Mouse (Mus musculus) layer of hippocampus, adult 2 months (tissue): ENCODE results near the gene Ddb1. TPM values are rescaled to one million over a fixed set of nuclear protein-coding genes. Genes with fewer than 3 reads are reported as not detected.

Experiments
- DNase-seq, 2 experiments: peaks; one replicate each; pipeline ENCODE4 v3.0.0; 2022; ENCODE audit warnings: low spot score in 2 of 2
- H3K27ac ChIP-seq: fragments of 200-600 bp; 2 replicates; pipeline ENCODE4 v1.8.1; 2022
- H3K4me3 ChIP-seq: fragments of 200-600 bp; 2 replicates; pipeline ENCODE4 v1.8.1; 2022; ENCODE audit warnings: mild to moderate bottlenecking
- CTCF ChIP-seq: fragments of 200-600 bp; conservative IDR thresholded peaks from 2 replicates; pipeline ENCODE4 v1.8.1; 2022; ENCODE audit warnings: antibody characterized with exemption, mild to moderate bottlenecking, moderate library complexity
- total RNA-seq, 2 experiments: library from RNA; stranded (reverse); gene quantifications; 2 replicates each; pipeline ENCODE4 v1.2.3; 2021

Gene Ddb1
- total RNA-seq, 2 experiments from 2014 or later, result 194 to 210 TPM

DNA sequence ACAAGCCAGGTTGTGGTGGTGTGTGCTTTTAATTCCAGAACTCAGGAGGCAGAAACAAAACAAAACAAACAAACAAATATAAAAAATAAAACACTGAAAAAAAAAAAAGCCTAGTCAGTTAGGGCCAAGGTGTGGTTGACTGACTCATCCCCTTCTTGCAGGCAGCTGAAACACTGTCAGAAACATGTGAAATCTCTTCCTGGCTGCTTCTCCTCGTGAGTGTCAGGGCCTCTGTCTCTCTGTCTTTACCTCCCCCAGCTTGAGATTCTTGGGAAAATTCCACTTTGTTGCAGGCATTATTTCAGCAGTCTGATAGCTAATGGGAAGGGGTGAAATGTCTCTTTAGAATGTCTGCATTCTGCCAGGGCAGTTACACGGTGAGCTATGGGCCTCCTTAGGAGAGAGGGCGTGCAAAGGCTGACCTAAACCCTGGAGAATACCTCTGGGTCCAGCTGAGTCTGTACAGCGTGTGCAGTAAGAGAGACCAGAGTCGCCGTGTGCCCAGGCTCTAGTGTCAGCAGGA lies 2.8 kb upstream of the Ddb1 start:
- Histone ChIP-seq H3K27ac (peak overlapping the region; percentile 85), H3K4me3 (peak overlapping the region; percentile 46)
- DNase-seq, result no peak
- no peak for TF ChIP-seq CTCF

DNA sequence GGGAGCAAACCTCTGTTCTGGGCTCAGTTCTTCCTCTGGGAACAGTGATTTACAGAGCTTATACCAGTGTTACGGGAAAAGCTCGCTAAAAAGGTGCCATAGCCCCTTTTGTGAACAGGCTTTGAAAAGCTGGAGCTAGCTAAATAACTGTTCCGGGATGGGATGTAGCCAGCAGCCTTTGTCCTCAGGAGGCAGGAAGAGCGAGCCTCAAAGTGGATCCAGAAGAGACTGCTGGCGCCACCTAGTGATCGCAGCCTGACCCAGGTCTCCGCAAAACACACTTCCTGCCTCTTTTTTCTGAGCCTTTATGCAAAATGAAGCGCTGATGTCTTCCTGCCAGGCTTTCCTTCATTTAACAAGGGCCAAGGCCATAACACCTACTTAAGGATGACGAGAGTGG lies 2.3 kb upstream of the Ddb1 start:
- Histone ChIP-seq H3K27ac (peak overlapping the region; percentile 85), H3K4me3 (peak overlapping the region; percentile 46)
- peak; percentile 97 for TF ChIP-seq CTCF
- DNase-seq, result peak; percentile 86 to 87

DNA sequence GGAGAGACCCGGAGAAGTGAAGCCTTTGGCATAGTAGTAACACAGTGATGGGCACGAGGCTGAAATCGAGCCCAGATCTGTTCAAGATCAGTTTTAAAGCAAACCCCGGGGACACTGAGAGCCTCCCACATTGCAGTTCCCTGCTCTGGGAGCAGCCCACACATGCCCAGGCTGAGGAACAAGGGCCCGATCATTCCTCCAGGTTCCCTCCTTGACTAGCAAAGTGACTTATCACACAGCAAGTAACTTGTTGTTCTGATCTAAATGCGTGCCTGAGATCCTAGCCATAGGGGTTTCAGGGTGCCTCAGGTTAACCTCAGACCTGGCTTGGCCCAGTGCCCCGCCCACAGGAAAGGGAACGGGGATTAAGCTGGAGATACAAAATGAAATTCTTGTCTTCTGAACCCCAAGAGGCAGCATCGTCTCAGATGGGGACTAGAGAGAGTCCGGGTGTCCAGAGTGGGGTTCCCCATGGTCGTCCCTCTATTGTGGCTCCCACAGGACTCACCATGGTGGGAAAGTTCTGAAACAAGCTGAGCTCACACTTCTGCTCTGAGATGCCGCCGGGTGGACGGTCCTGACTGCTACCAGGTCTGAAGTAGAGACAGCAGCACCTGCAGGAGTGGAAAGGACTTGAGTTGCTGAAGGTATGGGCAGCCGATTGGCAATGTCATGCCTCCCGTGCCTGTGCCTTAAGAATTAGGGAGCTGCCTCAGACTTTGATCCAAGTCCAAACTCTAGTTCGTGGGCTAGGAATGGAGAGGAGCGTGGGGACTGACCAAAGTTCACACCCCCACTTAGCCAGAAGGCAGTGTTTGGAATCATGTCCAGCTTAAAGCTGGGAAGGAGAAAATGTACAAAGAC lies 1.2 kb upstream of the Ddb1 start:
- TF ChIP-seq CTCF, result no peak
- H3K4me3 ChIP-seq, result no peak overlapping the region
- peak in 1 of 2 experiments; percentile 14 for DNase-seq
- peak overlapping the region; percentile 98 for H3K27ac ChIP-seq

DNA sequence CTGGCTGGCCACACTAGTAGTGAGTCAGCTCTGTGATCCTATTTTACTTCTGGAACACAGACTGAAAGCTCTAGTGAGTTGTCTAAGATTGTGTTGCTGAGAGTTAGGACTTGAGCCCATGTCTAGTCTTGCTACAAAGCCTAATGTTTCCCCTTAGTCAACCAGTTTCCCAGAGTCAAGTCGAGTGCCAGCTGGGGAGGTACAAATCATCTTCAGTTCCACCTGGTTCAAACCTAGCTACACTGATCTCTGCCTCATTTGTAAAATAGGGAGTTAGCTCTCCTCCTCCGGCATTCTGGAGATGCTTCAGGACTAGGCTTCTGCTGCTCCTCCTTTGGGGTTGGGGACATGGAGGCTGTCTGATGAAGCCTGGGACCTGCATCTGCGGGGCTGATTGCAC lies 593 bp upstream of the Ddb1 start:
- DNase-seq, result no peak
- peak overlapping the region; percentile 98 for H3K27ac ChIP-seq
- H3K4me3 ChIP-seq, result peak overlapping the region; percentile 96
- TF ChIP-seq CTCF, result no peak

DNA sequence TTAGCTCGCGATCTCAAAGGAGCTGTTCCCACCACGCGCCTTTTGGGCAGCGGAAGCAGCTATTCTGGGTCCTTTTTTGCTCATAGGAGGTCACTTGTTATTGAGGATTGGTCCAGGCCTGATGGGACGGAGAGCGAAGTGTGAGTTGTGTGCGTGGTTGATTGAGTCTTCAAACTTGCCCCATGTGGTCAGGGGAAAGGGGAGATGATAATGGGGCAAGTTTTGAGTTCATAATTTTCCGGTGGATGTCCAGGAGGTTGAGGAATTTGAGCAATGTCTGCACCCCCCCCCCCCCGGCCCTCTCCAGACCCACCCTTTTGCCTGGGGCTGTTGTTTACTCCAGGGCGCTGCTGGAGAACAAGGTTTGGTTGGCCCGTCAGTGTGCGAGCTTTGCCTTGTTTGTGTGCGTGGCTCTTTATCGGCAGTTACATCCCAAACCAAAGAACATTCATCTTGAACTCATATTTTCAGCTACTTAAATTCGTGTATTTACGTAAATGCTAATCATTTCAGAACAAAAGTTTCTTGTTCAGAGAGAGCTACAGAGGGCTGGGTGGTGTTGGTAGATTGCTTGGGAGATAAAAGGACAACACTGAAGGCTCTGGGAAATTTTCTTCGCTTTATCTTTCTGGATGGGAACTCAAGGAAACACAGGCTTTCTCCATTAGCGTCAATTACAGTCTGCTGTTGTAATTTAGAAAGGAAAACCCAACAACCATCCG lies 935 bp downstream of the Ddb1 start:
- peak overlapping the region; percentile 98 for H3K27ac ChIP-seq
- no peak for TF ChIP-seq CTCF
- DNase-seq, result no peak

DNA sequence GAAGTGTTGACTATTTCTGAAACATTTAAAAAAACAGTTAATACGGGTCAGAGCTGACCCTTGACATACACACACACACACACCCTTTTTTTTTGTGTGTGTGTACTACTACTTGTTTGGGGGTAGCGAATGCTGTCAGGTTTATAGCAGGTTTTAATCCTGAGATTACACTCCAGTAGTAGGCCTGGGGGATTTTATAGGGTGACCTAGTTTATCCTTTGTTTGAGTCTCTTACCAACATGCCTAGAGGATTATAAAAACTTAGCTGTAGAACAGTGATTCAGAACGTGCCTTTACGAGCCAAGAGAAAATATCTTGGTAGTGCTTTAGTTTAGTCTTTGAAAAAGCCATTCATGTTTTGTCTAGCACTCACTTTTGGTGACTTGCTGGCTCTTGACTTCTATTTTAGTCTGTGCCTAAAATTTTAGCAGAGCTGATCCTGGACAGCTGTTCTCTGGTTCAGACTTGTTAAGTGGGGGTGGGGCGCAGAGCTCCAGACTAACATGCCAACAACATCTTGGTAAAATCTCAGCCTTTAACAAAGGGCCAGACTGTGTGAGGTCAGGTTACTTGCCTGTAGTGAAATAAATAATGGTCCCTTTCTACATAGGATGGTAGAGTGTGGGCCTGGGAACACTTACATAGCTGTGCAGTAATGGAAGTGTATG lies 3.6 kb downstream of the Ddb1 start:
- TF ChIP-seq CTCF, result no peak
- no peak for DNase-seq
- Histone ChIP-seq H3K4me3 (no peak overlapping the region), H3K27ac (no peak overlapping the region)

More for the DNA sequence above, 935 bp downstream of the Ddb1 start:
- H3K4me3 ChIP-seq, result peak overlapping the region; percentile 96

DNA sequence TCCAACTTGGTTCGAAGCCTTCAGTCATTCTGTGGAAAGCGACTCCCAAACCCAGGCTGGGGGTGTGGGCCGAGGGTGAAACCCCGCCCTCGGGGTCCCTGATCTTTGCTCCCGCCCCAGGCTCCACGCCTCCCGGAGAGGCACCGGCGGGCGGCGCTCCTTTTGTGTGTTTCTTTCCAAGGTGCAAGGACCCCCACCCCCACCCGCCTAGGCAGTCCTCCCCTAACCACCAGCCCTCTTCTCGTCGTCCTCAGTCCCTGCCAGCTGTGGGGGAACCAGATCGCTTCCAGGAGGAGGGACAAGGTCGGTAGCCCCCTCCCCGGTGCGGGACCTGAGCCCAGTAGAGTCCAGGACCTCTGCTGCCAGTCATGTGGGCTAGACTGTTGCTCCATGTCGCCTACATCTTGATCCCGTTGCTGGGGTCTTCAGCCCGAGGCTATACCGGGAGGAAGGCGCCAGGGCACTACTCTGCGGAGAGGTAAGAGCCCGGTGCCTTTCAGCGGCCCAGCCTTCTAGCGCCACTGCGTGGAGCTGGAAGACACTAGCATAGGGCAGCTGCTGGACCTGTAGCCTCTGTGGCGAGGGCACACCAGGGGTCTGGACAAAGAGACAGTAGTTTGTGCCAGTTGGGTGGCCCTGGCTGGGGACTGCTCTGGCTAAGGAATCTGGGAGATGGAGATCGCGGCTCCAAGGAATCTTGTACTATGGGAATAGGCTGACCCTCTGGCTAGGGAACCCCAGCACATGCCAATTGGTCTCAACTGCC lies 29.2 kb downstream of the Ddb1 start, which contains the start of gene Vwce:
Gene Vwce (plus strand): TSS at position 108 of the 766 bp plus-strand sequence.
- DNase-seq, result peak; percentile 14 to 23
- Histone ChIP-seq H3K27ac (peak within 1 kb of the TSS; percentile 82), H3K4me3 (peak within 1 kb of the TSS; percentile 63)
- TF ChIP-seq CTCF, result peak; percentile 64

DNA sequence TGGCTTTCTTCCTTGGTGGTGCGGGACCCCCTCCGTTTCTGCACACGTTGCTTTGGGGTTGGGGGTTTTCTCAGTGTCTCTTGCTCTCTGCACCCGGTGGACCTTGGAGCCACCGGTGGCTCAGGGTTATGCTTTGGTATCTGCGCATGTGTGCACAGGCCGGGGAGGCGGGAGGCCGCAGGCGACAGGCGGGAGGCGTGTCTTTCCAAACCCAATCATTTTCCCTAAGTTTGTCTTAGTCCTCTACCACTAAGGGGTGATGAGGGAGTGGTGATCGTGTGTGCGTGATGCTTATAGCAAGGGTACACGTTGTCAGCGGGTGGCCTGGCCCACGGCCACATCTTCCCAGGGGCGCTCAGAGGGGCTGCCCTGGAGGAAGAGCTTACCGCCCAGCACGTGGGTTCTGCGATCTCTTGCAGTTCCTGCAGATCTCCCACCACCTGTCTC lies 29.8 kb downstream of the Ddb1 start:
- H3K4me3 ChIP-seq, result peak overlapping the region; percentile 63
- DNase-seq, result peak; percentile 70 to 71
- TF ChIP-seq CTCF, result no peak
- peak overlapping the region; percentile 82 for H3K27ac ChIP-seq

DNA sequence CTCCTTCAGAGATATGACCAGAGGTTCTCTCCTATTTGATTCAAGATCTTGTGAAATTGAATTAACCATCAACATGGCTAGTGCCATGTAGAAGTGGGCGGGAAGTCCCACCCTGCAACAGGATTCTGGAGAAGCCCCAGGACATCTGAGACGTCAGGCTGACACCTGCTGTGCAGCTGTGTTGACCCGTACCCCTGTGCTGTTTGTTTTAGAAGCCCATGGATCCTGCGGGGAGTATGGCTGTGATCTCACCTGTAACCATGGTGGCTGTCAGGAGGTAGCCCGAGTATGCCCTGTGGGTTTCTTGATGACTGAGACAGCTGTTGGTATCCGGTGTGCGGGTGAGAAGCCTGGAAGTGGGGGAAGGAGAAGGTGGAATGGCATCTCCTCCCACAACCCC lies 32.7 kb downstream of the Ddb1 start:
- Histone ChIP-seq H3K4me3 (no peak overlapping the region), H3K27ac (no peak overlapping the region)
- no peak for DNase-seq
- TF ChIP-seq CTCF, result no peak

DNA sequence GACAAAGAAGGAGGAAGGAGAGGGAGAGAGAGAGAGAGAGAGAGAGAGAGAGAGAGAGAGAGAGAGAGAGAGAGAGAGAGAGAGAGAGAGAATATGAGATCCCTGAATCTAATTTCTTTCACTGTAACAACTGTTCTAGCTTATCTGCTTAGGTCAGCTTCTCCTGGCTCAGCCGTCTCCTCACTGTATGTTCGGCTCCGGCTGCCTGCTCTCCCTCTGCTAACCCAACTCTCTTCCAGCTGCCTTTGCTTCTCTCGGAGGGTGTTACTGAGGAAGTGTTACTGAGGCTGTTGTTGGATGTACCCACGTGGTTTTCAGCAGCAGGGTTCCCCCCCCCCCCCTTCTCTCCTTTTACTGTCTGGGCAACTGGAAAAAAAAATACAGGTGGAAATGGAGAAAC lies 35.0 kb downstream of the Ddb1 start:
- Histone ChIP-seq H3K27ac (no peak overlapping the region), H3K4me3 (no peak overlapping the region)
- no peak for TF ChIP-seq CTCF
- no peak for DNase-seq

DNA sequence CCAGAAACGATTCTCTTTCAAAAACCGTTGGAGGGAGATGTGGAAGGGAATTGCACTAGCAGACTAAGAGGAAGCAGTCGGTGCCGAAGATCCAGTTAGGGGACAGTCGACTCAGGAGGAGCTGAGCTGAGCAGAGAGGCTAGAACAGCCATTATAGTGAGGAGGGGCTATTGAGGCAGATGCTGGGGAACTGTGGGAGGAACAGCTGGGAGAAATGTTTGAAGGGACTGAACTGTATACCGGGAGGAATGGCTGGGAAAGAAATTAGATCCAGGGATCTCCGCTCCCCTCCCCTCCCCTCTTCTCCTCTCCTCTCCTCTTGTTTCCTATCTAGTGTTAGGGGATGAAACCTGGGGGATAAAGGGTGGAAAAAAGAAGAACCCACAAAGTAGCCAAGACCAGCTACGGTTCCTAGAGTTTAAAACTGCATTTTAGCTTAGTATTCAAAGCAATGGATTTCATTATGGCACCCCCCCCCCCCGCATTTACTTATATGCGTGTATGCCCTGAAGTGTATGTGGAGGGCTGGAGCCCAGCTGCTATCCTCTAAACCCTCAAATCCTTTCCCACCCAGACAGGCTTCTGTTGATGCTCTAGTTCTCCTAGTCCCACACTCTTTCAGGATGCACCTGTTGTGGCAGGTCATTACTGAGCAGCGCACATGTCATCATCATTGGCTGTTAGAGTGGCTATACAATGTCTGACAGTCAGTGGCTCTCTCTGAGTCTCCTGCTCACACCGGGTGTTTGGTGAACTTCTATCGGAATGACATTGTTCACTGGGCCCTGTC lies 35.7 kb downstream of the Ddb1 start:
- H3K27ac ChIP-seq, result no peak overlapping the region
- DNase-seq, result no peak
- no peak for TF ChIP-seq CTCF
- H3K4me3 ChIP-seq, result no peak overlapping the region

DNA sequence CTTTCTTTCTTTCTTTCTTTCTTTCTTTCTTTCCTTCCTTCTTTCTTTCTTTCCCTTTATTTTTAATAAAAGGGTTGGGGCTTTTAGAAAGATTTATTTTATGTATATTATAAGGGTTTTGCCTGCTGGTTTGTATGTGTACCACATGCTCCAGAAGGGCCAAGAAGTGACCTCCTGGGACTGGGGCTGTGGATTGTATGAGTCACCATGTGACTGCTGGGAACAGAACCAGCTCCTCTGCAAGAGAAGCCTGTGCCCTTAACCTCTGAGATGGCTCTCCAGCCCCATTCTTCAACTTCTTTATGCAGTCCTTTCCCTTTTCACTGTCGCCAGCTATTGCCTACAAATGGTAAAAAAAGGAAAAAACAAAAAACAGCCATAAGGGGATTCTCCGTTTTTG lies 40.5 kb downstream of the Ddb1 start:
- no peak for DNase-seq

More for the DNA sequence above, 40.5 kb downstream of the Ddb1 start:
- H3K4me3 ChIP-seq, result no peak overlapping the region
- no peak for TF ChIP-seq CTCF
- H3K27ac ChIP-seq, result no peak overlapping the region
